Mouse (Mus musculus): ENCODE measurements at regions not wholly inside any gene's neighbourhood (a gene's known extent, or its start where the extent isn't known, plus 50 kb on each side); places are given as distances from the start of the nearest gene placed in this dataset.

DNA sequence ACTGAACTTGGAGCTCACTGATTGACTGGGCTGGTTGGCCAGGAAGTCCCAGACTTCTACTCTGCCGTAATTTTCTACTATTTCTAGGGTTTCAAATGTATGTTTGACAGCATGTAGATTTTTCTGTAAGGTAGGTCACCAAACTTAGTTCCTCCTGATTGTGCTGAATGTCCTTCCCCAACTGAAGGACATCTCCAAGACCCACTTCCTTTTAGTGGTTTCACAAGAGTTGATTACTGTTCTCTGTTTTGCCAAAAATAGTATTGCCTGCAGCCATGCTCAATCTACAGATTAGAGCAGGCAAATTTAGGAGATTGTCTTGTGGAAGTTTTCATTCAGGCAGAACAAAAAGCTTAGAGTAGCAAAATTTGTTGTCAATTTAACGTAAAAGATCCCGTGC, 396.7 kb upstream of the Slc8a1 start:
- TF ChIP-seq GATA1 (IDR thresholded peaks at IDR 0.05; ENCODE audit: low read length) (no peak), TAL1 (IDR thresholded peaks at IDR 0.05; ENCODE audit: low read length) (no peak)

All from erythroblast, embryonic 14.5 days (primary cell).